Mouse (Mus musculus) embryonic facial prominence, embryonic 12.5 days (tissue): Measurements from ENCODE around the gene Lhx3. TPM values are rescaled to one million over a fixed set of nuclear protein-coding genes. Genes with fewer than 3 reads are reported as not detected.

Source experiments
- ATAC-seq: fragments of 200-750 bp; cut with Nextera tagmentation; 2 replicates; pipeline ENCODE4 v1.8.0; 2017; ENCODE audit not compliant: insufficient number of reproducible peaks, insufficient read depth, low FRiP score, low TSS enrichment
- H3K27ac ChIP-seq: fragments of 300-500 bp; sonication (generic); 2 replicates; pipeline ENCODE4 v1.5.1; 2016; ENCODE audit warnings: mild to moderate bottlenecking
- H3K27me3 ChIP-seq: fragments of 300-500 bp; sonication (generic); 2 replicates; pipeline ENCODE4 v1.6.1; 2016; ENCODE audit warnings: mild to moderate bottlenecking, moderate library complexity
- H3K36me3 ChIP-seq: fragments of 300-500 bp; sonication (generic); 2 replicates; pipeline ENCODE4 v1.6.1; 2016; ENCODE audit warnings: mild to moderate bottlenecking
- H3K4me1 ChIP-seq: fragments of 300-500 bp; sonication (generic); 2 replicates; pipeline ENCODE4 v1.6.1; 2016
- H3K4me2 ChIP-seq: fragments of 300-500 bp; sonication (generic); replicated peaks from 2 replicates; pipeline ENCODE4 v1.6.1; 2016; ENCODE audit warnings: mild to moderate bottlenecking, moderate library complexity
- H3K4me3 ChIP-seq: fragments of 300-500 bp; sonication (generic); 2 replicates; pipeline ENCODE4 v1.5.1; 2016; ENCODE audit warnings: mild to moderate bottlenecking
- H3K9ac ChIP-seq: fragments of 300-500 bp; sonication (generic); 2 replicates; pipeline ENCODE4 v1.6.1; 2016; ENCODE audit warnings: mild to moderate bottlenecking, moderate library complexity
- H3K9me3 ChIP-seq: fragments of 300-500 bp; sonication (generic); 2 replicates; pipeline ENCODE4 v1.6.1; 2016; ENCODE audit warnings: mild to moderate bottlenecking, moderate library complexity
- whole genome bisulfite sequencing: fragments of 180-500 bp; shearing (Covaris S2); methylation state at CpG from one replicate; pipeline ENCODE4 v1.1.7; 2016; 5-methylcytosine and 5-hydroxymethylcytosine counted together
- polyA plus RNA-seq: library from polyadenylated mRNA; unstranded; fragments of >200 nt; fragmentation: Nextera tagmentation; extraction: Ambion mirVana; gene quantifications from 2 replicates; pipeline ENCODE4 v1.2.1, GENCODE M21; 2016

Gene Lhx3
- 1.3 and 3.1 TPM in 2 replicates for polyA plus RNA-seq

- Histone ChIP-seq H3K36me3 (peaks cover 27% of the 10 kb centered on the region), H3K27ac (no peak within 1 kb of the TSS), H3K4me2 (no peak within 1 kb of the TSS), H3K9ac (no peak within 1 kb of the TSS), H3K4me1 (0 out of 2 replicates have a peak, but pooled peaks cover 3% of the 10 kb centered on the region), H3K9me3 (no peaks in the 10 kb centered on the region), H3K4me3 (no peak within 1 kb of the TSS), H3K27me3 (peaks cover 49% of the 10 kb centered on the region)
- WGBS, result 5% methylated on average over 18 of the region's 19 CpGs
- ATAC-seq, result peak; percentile 74; the same call in 1 of the 2 replicates
Observed at GRCm38 (mm10) chr2:26208126-26208789, at the start of gene Lhx3. Gene Lhx3 (minus strand): TSS chr2:26208289.

- no peaks in the 10 kb centered on the region for H3K4me1 ChIP-seq
- H3K36me3 ChIP-seq, result no peaks in the 10 kb centered on the region
- no peaks in the 10 kb centered on the region for H3K9me3 ChIP-seq
- H3K9ac ChIP-seq, result no peak overlapping the region
- no peak overlapping the region for H3K27ac ChIP-seq
- WGBS, result 89% methylated on average over 16 of the region's 16 CpGs
- H3K4me3 ChIP-seq, result no peak overlapping the region
- ATAC-seq, result no peak
- H3K27me3 ChIP-seq, result no peaks in the 10 kb centered on the region
- no peak overlapping the region for H3K4me2 ChIP-seq
Observed at GRCm38 (mm10) chr2:26257315-26258096, 49.4 kb upstream of the Lhx3 start.

DNA sequence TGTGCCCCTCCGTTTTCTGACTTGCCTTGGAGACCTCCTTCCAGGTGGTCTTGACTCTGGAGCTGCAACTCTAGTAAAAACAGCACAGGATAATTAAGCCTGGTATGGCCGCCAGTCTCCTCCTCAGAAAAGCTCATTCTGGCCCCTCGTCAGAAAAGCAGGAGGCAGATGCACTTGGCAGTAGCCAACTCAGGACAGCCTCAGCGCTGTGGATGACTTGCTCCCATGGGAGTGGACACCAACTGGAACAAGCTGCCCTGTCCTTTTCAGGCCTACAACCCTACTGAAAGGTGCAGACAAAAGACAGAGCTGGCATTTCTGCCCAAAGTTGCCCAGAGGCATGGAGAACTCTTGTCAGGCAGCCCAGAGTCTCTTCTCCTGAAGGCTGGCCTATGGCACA is 46.7 kb upstream of the Lhx3 start:
- H3K9me3 ChIP-seq, result no peaks in the 10 kb centered on the region
- no peak overlapping the region for H3K9ac ChIP-seq
- no peaks in the 10 kb centered on the region for H3K27me3 ChIP-seq
- no peak for ATAC-seq
- no peaks in the 10 kb centered on the region for H3K4me1 ChIP-seq
- 40% methylated on average over 4 of the region's 4 CpGs for WGBS
- no peak overlapping the region for H3K27ac ChIP-seq
- no peak overlapping the region for H3K4me2 ChIP-seq
- H3K4me3 ChIP-seq, result no peak overlapping the region
- no peaks in the 10 kb centered on the region for H3K36me3 ChIP-seq

DNA sequence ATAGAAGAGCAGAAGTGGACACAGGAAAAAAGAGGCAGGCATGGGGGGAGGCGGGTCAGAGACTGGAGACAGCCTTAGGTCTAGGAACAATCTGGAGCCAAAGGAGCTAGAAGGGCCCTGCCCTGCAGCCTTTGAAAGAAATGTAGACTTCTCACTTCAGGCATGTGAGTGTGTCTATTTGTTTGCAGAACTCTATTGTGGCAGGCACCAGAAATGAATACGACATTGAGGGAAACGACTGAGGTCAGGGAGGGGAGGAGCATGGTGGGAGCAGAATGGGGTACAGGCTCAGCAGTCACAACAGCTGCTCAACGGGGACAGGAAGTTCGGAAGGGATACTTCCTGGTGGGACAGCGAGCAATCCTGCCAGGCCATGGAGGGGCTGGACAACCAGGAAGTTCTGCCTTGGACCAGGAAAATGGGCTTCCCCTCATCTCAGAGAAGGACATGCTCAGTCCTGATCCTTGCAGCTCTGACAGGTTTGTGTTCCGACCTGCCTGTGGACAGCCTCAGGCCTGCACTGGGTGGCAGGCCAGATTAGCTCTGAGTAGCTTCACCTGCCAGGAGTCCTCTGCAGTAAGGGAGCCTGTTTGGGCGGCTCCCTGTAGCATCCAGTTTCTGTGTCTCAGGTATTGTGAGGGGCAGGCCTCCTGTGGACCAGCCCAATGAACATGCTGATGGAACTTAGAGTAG is 44.6 kb upstream of the Lhx3 start:
- Histone ChIP-seq H3K9me3 (no peaks in the 10 kb centered on the region), H3K27ac (no peak overlapping the region), H3K36me3 (no peaks in the 10 kb centered on the region), H3K4me3 (no peak overlapping the region), H3K27me3 (no peaks in the 10 kb centered on the region), H3K4me1 (no peaks in the 10 kb centered on the region), H3K4me2 (no peak overlapping the region), H3K9ac (no peak overlapping the region)
- no peak for ATAC-seq
- WGBS, result 62% methylated on average over 8 of the region's 8 CpGs

GRCm38 (mm10) chr2:26247531-26247930 is 39.4 kb upstream of the Lhx3 start:
- H3K9me3 ChIP-seq, result no peaks in the 10 kb centered on the region
- H3K4me3 ChIP-seq, result no peak overlapping the region
- H3K9ac ChIP-seq, result no peak overlapping the region
- H3K27ac ChIP-seq, result no peak overlapping the region
- no peaks in the 10 kb centered on the region for H3K4me1 ChIP-seq
- no peak for ATAC-seq
- WGBS, result 54% methylated on average over 3 of the region's 3 CpGs
- H3K36me3 ChIP-seq, result no peaks in the 10 kb centered on the region
- H3K27me3 ChIP-seq, result no peaks in the 10 kb centered on the region
- H3K4me2 ChIP-seq, result no peak overlapping the region

- H3K27me3 ChIP-seq, result no peaks in the 10 kb centered on the region
- H3K9me3 ChIP-seq, result no peaks in the 10 kb centered on the region
- H3K4me1 ChIP-seq, result peaks cover 14% of the 10 kb centered on the region
- ATAC-seq, result no peak
- no peak overlapping the region for H3K4me2 ChIP-seq
- H3K9ac ChIP-seq, result no peak overlapping the region
- no peaks in the 10 kb centered on the region for H3K36me3 ChIP-seq
- 40% methylated on average over 3 of the region's 3 CpGs for WGBS
- H3K4me3 ChIP-seq, result no peak overlapping the region
- H3K27ac ChIP-seq, result no peak overlapping the region
Observed at GRCm38 (mm10) chr2:26240841-26241240, 32.8 kb upstream of the Lhx3 start.

GRCm38 (mm10) chr2:26240330-26240729 is 32.2 kb upstream of the Lhx3 start:
- Histone ChIP-seq H3K4me1 (peaks cover 16% of the 10 kb centered on the region), H3K9ac (no peak overlapping the region), H3K9me3 (no peaks in the 10 kb centered on the region), H3K4me2 (no peak overlapping the region), H3K36me3 (no peaks in the 10 kb centered on the region), H3K27ac (no peak overlapping the region), H3K27me3 (no peaks in the 10 kb centered on the region), H3K4me3 (no peak overlapping the region)
- 54% methylated on average over 9 of the region's 9 CpGs for WGBS
- ATAC-seq, result no peak

DNA sequence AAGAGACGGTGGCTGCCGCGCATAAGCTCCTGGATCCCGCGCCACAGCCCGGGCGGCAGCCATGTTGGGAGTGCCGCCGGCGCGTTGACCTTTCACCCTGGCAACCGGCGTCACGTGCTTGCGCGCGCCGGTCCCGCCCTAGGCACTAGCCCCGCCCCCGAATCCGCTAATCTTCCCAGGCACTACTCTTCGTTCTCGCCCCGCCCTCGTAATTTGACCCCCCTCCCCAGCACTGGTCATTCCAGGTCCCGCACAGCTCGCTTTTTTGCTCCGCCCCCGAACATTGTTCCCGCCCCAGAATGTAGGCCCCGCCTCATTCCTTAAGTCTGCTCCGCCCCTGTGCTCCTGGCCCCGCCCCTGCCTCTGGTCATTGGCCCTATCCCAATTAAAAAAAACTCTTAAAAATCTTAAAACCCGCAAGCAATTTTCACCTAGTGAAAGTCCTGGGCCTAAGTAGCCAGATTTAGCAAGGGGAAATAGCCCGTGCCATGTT is 29.2 kb upstream of the Lhx3 start, which contains the start of gene Qsox2:
Gene Qsox2 (minus strand): TSS at position 236 of the 493 bp plus-strand sequence.
- Histone ChIP-seq H3K9me3 (no peaks in the 10 kb centered on the region), H3K9ac (peak within 1 kb of the TSS; percentile 81), H3K36me3 (no peaks in the 10 kb centered on the region), H3K4me1 (peaks cover 16% of the 10 kb centered on the region), H3K4me3 (peak within 1 kb of the TSS; percentile 90), H3K27me3 (no peaks in the 10 kb centered on the region), H3K27ac (peak within 1 kb of the TSS; percentile 75; the same call in 1 of the 2 replicates), H3K4me2 (peak within 1 kb of the TSS; percentile 89)
- 2% methylated on average over 36 of the region's 36 CpGs for WGBS
- peak; percentile 78 for ATAC-seq

DNA sequence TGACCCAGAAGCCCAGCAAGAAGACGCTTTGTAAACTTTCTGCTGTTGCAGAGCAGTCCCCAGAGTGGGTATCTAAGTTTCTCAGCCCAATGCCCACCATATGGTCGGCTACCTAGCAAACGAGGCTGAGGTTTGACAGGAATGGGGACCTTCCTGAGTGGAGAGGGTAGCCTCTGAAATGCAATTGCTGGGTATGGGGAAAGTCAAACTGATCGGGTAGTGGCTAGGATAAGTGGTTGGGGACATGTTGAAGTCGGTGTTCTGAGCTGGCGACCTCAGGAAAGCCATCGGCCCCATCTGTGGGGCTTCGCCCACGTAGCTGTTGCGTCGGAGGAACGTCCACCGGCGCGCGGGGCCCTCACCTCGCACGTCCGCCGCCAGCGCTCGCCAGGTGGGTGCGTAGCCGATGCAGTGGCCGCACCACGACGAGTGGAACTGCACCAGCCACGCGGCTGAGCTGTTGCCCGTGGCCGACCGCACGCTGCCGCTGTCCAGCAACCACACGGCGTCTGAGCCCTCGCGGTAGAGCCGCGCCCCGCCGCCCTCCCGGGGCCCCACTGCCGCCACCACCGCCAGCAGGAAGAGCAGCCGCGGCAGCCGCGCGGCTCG is 28.7 kb upstream of the Lhx3 start:
- Histone ChIP-seq H3K4me3 (peak overlapping the region; percentile 90), H3K27me3 (no peaks in the 10 kb centered on the region), H3K9ac (peak overlapping the region; percentile 81), H3K4me2 (peak overlapping the region; percentile 89), H3K4me1 (peaks cover 16% of the 10 kb centered on the region), H3K9me3 (no peaks in the 10 kb centered on the region), H3K27ac (peak overlapping the region; percentile 75; the same call in 1 of the 2 replicates), H3K36me3 (no peaks in the 10 kb centered on the region)
- under 1% methylated on average over 50 of the region's 51 CpGs for WGBS
- no peak; the same call in 1 of the 2 replicates for ATAC-seq

DNA sequence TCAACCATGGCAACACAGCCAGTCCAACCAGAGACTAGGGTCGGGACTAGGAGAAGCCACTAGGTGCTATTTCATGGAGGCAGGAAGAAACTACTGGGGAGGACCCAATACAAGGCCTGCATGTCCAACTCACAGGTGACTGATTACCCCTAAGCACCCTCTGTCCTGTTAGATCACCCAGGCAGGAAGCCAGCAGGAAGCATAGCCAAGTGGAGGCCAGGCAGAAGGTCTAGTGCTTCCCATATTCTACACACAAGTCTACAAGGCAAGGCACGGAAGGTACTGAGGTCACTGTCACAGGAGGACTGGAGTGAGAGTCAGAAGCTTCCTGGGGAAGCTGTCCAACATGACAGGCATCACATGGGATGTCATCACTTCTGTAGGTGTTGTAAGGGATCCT is 26.7 kb upstream of the Lhx3 start:
- Histone ChIP-seq H3K27ac (no peak overlapping the region), H3K9ac (no peak overlapping the region), H3K27me3 (no peaks in the 10 kb centered on the region), H3K4me1 (peaks cover 9% of the 10 kb centered on the region), H3K9me3 (no peaks in the 10 kb centered on the region), H3K4me3 (no peak overlapping the region), H3K4me2 (no peak overlapping the region), H3K36me3 (no peaks in the 10 kb centered on the region)
- ATAC-seq, result no peak
- 86% methylated on average over 2 of the region's 2 CpGs for WGBS

- Histone ChIP-seq H3K4me1 (peaks cover 9% of the 10 kb centered on the region), H3K27ac (no peak overlapping the region), H3K9ac (no peak overlapping the region), H3K9me3 (no peaks in the 10 kb centered on the region), H3K36me3 (no peaks in the 10 kb centered on the region), H3K27me3 (no peaks in the 10 kb centered on the region), H3K4me3 (no peak overlapping the region), H3K4me2 (no peak overlapping the region)
- ATAC-seq, result no peak
- WGBS, result 77% methylated on average over 5 of the region's 5 CpGs
Observed at GRCm38 (mm10) chr2:26234253-26234652, 26.2 kb upstream of the Lhx3 start.
